Mouse (Mus musculus): ENCODE measurements around the gene Mcrip1.

DNA sequence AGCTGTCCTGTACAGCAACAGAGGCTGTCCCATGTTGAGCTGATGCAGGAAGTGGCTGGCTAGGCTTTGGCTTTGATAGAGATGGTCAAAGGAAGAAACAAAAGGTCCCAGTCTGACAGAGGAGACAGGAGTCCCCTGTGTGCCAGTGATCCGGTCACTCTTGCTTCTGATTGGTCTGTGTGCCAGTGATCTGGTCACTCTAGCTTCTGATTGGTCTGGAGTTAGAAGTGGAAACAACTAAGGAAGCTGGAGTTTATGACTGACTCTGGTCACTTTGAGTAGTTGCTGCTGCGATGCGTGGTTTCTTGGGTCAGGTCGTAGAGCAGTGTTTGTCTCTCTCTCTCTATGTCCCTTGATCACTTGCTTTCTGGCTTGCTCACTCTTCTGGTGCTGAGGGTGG is 47.8 kb downstream of the Mcrip1 start:
- TF ChIP-seq TAL1 (IDR thresholded peaks at IDR 0.05; ENCODE audit: low read length) (no peak), GATA1 (IDR thresholded peaks at IDR 0.05; ENCODE audit: low read length) (no peak)

Data from erythroblast, embryonic 14.5 days (primary cell).